Mouse (Mus musculus) heart, embryonic 16.5 days (tissue): Measurements from ENCODE around the gene Camsap3. TPM values are rescaled to one million over a fixed set of nuclear protein-coding genes. Genes with fewer than 3 reads are reported as not detected.

Experiments used
- ATAC-seq: fragments of 200-750 bp; cut with Nextera tagmentation; replicated peaks from 2 replicates; pipeline ENCODE4 v1.8.0; 2017; ENCODE audit warnings: moderate number of reproducible peaks; ENCODE audit not compliant: insufficient read depth, low FRiP score; ENCODE audit errors: extremely low read depth
- H3K27ac ChIP-seq: fragments of 300-500 bp; sonication (generic); 2 replicates; pipeline ENCODE4 v1.5.1; 2014; ENCODE audit warnings: mild to moderate bottlenecking, low read length, control low read depth, moderate library complexity
- H3K27me3 ChIP-seq: fragments of 300-500 bp; sonication (generic); 2 replicates; pipeline ENCODE4 v1.6.1; 2014; ENCODE audit warnings: low read length, mixed read lengths; ENCODE audit not compliant: control insufficient read depth, insufficient read depth
- H3K36me3 ChIP-seq: fragments of 300-500 bp; sonication (generic); 2 replicates; pipeline ENCODE4 v1.6.1; 2014; ENCODE audit not compliant: control insufficient read depth, insufficient read depth
- H3K4me1 ChIP-seq: fragments of 300-500 bp; sonication (generic); 2 replicates; pipeline ENCODE4 v1.6.1; 2014; ENCODE audit warnings: low read length, mixed read lengths; ENCODE audit not compliant: control insufficient read depth, insufficient read depth
- H3K4me2 ChIP-seq: fragments of 300-500 bp; sonication (generic); 2 replicates; pipeline ENCODE4 v1.6.1; 2014; ENCODE audit warnings: low read depth, mild to moderate bottlenecking, control low read depth, low read length
- H3K4me3 ChIP-seq: fragments of 300-500 bp; sonication (generic); 2 replicates; pipeline ENCODE4 v1.5.1; 2014; ENCODE audit warnings: mild to moderate bottlenecking, control low read depth, low read length
- H3K9ac ChIP-seq: fragments of 300-500 bp; sonication (generic); 2 replicates; pipeline ENCODE4 v1.6.1; 2014; ENCODE audit warnings: low read length, control low read depth
- H3K9me3 ChIP-seq: fragments of 300-500 bp; sonication (generic); replicated peaks from 2 replicates; pipeline ENCODE4 v1.6.1; 2016; ENCODE audit warnings: low read length; ENCODE audit not compliant: control insufficient read depth
- WGBS: fragments of 180-500 bp; shearing (Covaris S2); extraction: QIAGEN DNeasy Blood & Tissue Kit; methylation state at CpG from one replicate; pipeline ENCODE4 v1.1.7; 2014; 5-methylcytosine and 5-hydroxymethylcytosine counted together
- polyA plus RNA-seq: library from polyadenylated mRNA; unstranded; fragments of >200 nt; fragmentation: Nextera tagmentation; extraction: Ambion mirVana; gene quantifications from 2 replicates; pipeline ENCODE4 v1.2.1, GENCODE M21; 2015

Gene Camsap3
- polyA plus RNA-seq, 1 experiment from 2014 or later, result 2.3 TPM

GRCm38 (mm10) chr8:3609816-3610150, 22.7 kb downstream of the Camsap3 start:
- Histone ChIP-seq H3K36me3 (peaks cover 50% of the 10 kb centered on the region), H3K4me2 (no peak overlapping the region), H3K4me1 (peaks cover 15% of the 10 kb centered on the region; the same call in 1 of the 2 replicates), H3K9ac (no peak overlapping the region), H3K4me3 (no peak overlapping the region), H3K27me3 (no peaks in the 10 kb centered on the region), H3K9me3 (no peaks in the 10 kb centered on the region), H3K27ac (no peak overlapping the region)
- no peak for ATAC-seq
- 84% methylated on average over 6 of the region's 6 CpGs for WGBS

- H3K4me1 ChIP-seq, result peaks cover 16% of the 10 kb centered on the region
- H3K4me2 ChIP-seq, result peak within 1 kb of the TSS; percentile 95
- no peak within 1 kb of the TSS for H3K27ac ChIP-seq
- peak; percentile 98 for ATAC-seq
- peak within 1 kb of the TSS; percentile 86 for H3K9ac ChIP-seq
- H3K9me3 ChIP-seq, result no peaks in the 10 kb centered on the region
- peaks cover 20% of the 10 kb centered on the region for H3K36me3 ChIP-seq
- under 1% methylated on average over 37 of the region's 37 CpGs for WGBS
- H3K27me3 ChIP-seq, result no peaks in the 10 kb centered on the region
- peak within 1 kb of the TSS; percentile 92 for H3K4me3 ChIP-seq
These were observed 34.3 kb downstream of the Camsap3 start, which contains the start of the genes Xab2 and Pet100 for GRCm38 (mm10) chr8:3621199-3621970. Gene Xab2, minus strand, starts transcription at chr8:3621316. Gene Pet100, plus strand, starts transcription at chr8:3621548.

- H3K4me1 ChIP-seq, result peaks cover 16% of the 10 kb centered on the region
- peak overlapping the region; percentile 92 for H3K4me2 ChIP-seq
- 59% methylated on average over 8 of the region's 8 CpGs for WGBS
- H3K9ac ChIP-seq, result no peak overlapping the region
- H3K4me3 ChIP-seq, result peak overlapping the region; percentile 92
- no peak overlapping the region for H3K27ac ChIP-seq
- no peak for ATAC-seq
- H3K9me3 ChIP-seq, result no peaks in the 10 kb centered on the region
- H3K27me3 ChIP-seq, result no peaks in the 10 kb centered on the region
- H3K36me3 ChIP-seq, result peaks cover 14% of the 10 kb centered on the region
These were observed 35.0 kb downstream of the Camsap3 start for GRCm38 (mm10) chr8:3622119-3622518.

GRCm38 (mm10) chr8:3625445-3625844, 38.4 kb downstream of the Camsap3 start, which contains the start of gene Pcp2:
Gene Pcp2, minus strand, starts transcription at chr8:3625545.
- Histone ChIP-seq H3K36me3 (no peaks in the 10 kb centered on the region), H3K9me3 (no peaks in the 10 kb centered on the region), H3K9ac (no peak within 1 kb of the TSS), H3K4me1 (peaks cover 13% of the 10 kb centered on the region), H3K27ac (no peak within 1 kb of the TSS), H3K4me3 (no peak within 1 kb of the TSS), H3K4me2 (no peak within 1 kb of the TSS), H3K27me3 (no peaks in the 10 kb centered on the region)
- no peak for ATAC-seq
- 68% methylated on average over 1 of the region's 1 CpGs for WGBS

GRCm38 (mm10) chr8:3626971-3627370, 39.9 kb downstream of the Camsap3 start:
- Histone ChIP-seq H3K36me3 (no peaks in the 10 kb centered on the region), H3K27me3 (no peaks in the 10 kb centered on the region), H3K27ac (no peak overlapping the region), H3K9ac (no peak overlapping the region), H3K4me3 (no peak overlapping the region), H3K4me1 (peaks cover 8% of the 10 kb centered on the region), H3K4me2 (no peak overlapping the region), H3K9me3 (no peaks in the 10 kb centered on the region)
- WGBS, result 46% methylated on average over 5 of the region's 5 CpGs
- no peak for ATAC-seq

GRCm38 (mm10) chr8:3628014-3628413, 40.9 kb downstream of the Camsap3 start:
- Histone ChIP-seq H3K4me3 (no peak overlapping the region), H3K9me3 (no peaks in the 10 kb centered on the region), H3K4me2 (no peak overlapping the region), H3K27ac (no peak overlapping the region), H3K9ac (no peak overlapping the region), H3K36me3 (no peaks in the 10 kb centered on the region), H3K27me3 (no peaks in the 10 kb centered on the region), H3K4me1 (peaks cover 5% of the 10 kb centered on the region; the same call in 1 of the 2 replicates)
- ATAC-seq, result no peak
- 25% methylated on average over 5 of the region's 5 CpGs for WGBS

- H3K9me3 ChIP-seq, result no peaks in the 10 kb centered on the region
- 3% methylated on average over 47 of the region's 47 CpGs for WGBS
- no peaks in the 10 kb centered on the region for H3K36me3 ChIP-seq
- peak within 1 kb of the TSS; percentile 54 for H3K4me3 ChIP-seq
- H3K4me1 ChIP-seq, result peaks cover 5% of the 10 kb centered on the region; the same call in 1 of the 2 replicates
- H3K9ac ChIP-seq, result peak within 1 kb of the TSS; percentile 69
- ATAC-seq, result peak; percentile 85
- H3K27ac ChIP-seq, result no peak within 1 kb of the TSS
- no peaks in the 10 kb centered on the region for H3K27me3 ChIP-seq
- peak within 1 kb of the TSS; percentile 85 for H3K4me2 ChIP-seq
These were observed 43.8 kb downstream of the Camsap3 start, which contains the start of gene Stxbp2 for GRCm38 (mm10) chr8:3630647-3631477. Gene Stxbp2, plus strand, starts transcription at chr8:3630955.

- Histone ChIP-seq H3K4me3 (peak overlapping the region; percentile 54), H3K9ac (peak overlapping the region; percentile 69), H3K9me3 (no peaks in the 10 kb centered on the region), H3K4me2 (peak overlapping the region; percentile 85), H3K27ac (no peak overlapping the region), H3K4me1 (peaks cover 5% of the 10 kb centered on the region; the same call in 1 of the 2 replicates), H3K27me3 (no peaks in the 10 kb centered on the region), H3K36me3 (no peaks in the 10 kb centered on the region)
- ATAC-seq, result peak; percentile 15; the same call in 1 of the 2 replicates
- WGBS, result 9% methylated on average over 8 of the region's 8 CpGs
These were observed 44.4 kb downstream of the Camsap3 start for GRCm38 (mm10) chr8:3631478-3631875.

- ATAC-seq, result no peak
- no peaks in the 10 kb centered on the region for H3K4me1 ChIP-seq
- H3K4me3 ChIP-seq, result no peak overlapping the region
- 25% methylated on average over 5 of the region's 5 CpGs for WGBS
- H3K9me3 ChIP-seq, result no peaks in the 10 kb centered on the region
- H3K4me2 ChIP-seq, result no peak overlapping the region
- H3K9ac ChIP-seq, result no peak overlapping the region
- no peaks in the 10 kb centered on the region for H3K36me3 ChIP-seq
- H3K27ac ChIP-seq, result no peak overlapping the region
- no peaks in the 10 kb centered on the region for H3K27me3 ChIP-seq
These were observed 58.7 kb downstream of the Camsap3 start for GRCm38 (mm10) chr8:3645804-3646203.
